In genomic region chr10:71400818-71401646, GRCm38 (mm10) we compare ENCODE assay signal across 8 mouse cellular contexts. TPM values are rescaled to one million over a fixed set of nuclear protein-coding genes. Genes with fewer than 3 reads are reported as not detected.
A peak's percentile ranks its signal among the peaks of the same experiment; 100 is the strongest.
DNase-seq lines count a peak whose midpoint lies in the region; ATAC-seq and TF ChIP-seq lines count a peak whose summit lies in the region.

No protein-coding gene starts in this region.

- DNase-seq in heart, adult 2 months, result no peak
- DNase-seq in heart, embryonic 10.5 days (ENCODE audit: low spot score), result no peak
- peak; percentile 30 to 52 for DNase-seq in right cerebral cortex, adult 2 months (ENCODE audit: low spot score in 2 of 2)
- no peak for DNase-seq in right cerebral cortex, postnatal 36 days (ENCODE audit: low spot score in 2 of 2)
- peak; percentile 81 for DNase-seq in brain, embryonic 14.5 days (ENCODE audit: low read depth)
- DNase-seq in retina, embryonic 14.5 days (ENCODE audit: low spot score), result peak; percentile 86
- DNase-seq in spleen, adult 18-20 months, result no peak

- H3K9me3 ChIP-seq in heart, embryonic 10.5 days, result no peaks in the 10 kb centered on the region

- H3K27ac ChIP-seq in heart, adult 2 months, result no peak overlapping the region
- H3K27ac ChIP-seq in heart, embryonic 10.5 days, result no peak overlapping the region

- no peaks in the 10 kb centered on the region for H3K4me1 ChIP-seq in heart, adult 2 months (ENCODE audit: control insufficient read depth, insufficient read depth, low read length)
- H3K4me1 ChIP-seq in heart, embryonic 10.5 days, result no peaks in the 10 kb centered on the region

- H3K9ac ChIP-seq in heart, adult 2 months (ENCODE audit: low read depth, low read length), result no peak overlapping the region

- intact Hi-C loops in heart, adult 2 months (cut with DNase I), result loop anchor here (1.0 kb wide), 1 partner anchor 74 kb away; no protein-coding TSS in a partner anchor

- peaks cover 1% of the 10 kb centered on the region; the same call in 1 of the 2 replicates for H3K27me3 ChIP-seq in heart, adult 2 months (ENCODE audit: control insufficient read depth, insufficient read depth, low read length)
- no peaks in the 10 kb centered on the region for H3K27me3 ChIP-seq in heart, embryonic 10.5 days (ENCODE audit: insufficient read depth, poor library complexity, severe bottlenecking)

- WGBS in heart, adult 2 months, result 64% methylated on average over 13 of the region's 13 CpGs
- WGBS in heart, embryonic 10.5 days, result 68% methylated on average over 13 of the region's 13 CpGs

- H3K36me3 ChIP-seq in heart, adult 2 months (ENCODE audit: control insufficient read depth, insufficient read depth, low read length), result no peaks in the 10 kb centered on the region
- H3K36me3 ChIP-seq in heart, embryonic 10.5 days, result no peaks in the 10 kb centered on the region

- no peak for TF ChIP-seq POLR2A in heart, adult 2 months (IDR thresholded peaks at IDR 0.05; ENCODE audit: insufficient read depth, low read depth, low read length)
- no peak for TF ChIP-seq POLR2A in brain, embryonic 14.5 days (IDR thresholded peaks at IDR 0.05; ENCODE audit: borderline replicate concordance, extremely low read depth, insufficient read depth, insufficient read length, poor library complexity, severe bottlenecking)

- no peaks in the 10 kb centered on the region for H3K79me2 ChIP-seq in heart, adult 2 months (replicated peaks; ENCODE audit: control insufficient read depth, insufficient read depth, low read length)

- TF ChIP-seq EP300 in heart, adult 2 months (IDR thresholded peaks at IDR 0.05; ENCODE audit: insufficient read depth, low read depth, low read length), result no peak

- H3K4me3 ChIP-seq in heart, adult 2 months, result no peak overlapping the region
- no peak overlapping the region for H3K4me3 ChIP-seq in heart, embryonic 10.5 days

- ATAC-seq in hematopoietic stem cell, adult 5-6 weeks (replicated peaks in 1 of 2; ENCODE audit: insufficient read depth in 1 of 2, low FRiP score in 2 of 2, low TSS enrichment in 1 of 2, low read depth in 1 of 2, poor library complexity in 2 of 2, severe bottlenecking in 2 of 2), result peak; percentile 45 to 77; a peak in 2 of 4 replicates

- peak; percentile 98; the same call in 1 of the 2 replicates for TF ChIP-seq CTCF in heart, adult 2 months (IDR thresholded peaks at IDR 0.05)
- TF ChIP-seq CTCF in brain, embryonic 14.5 days (IDR thresholded peaks at IDR 0.05; ENCODE audit: borderline replicate concordance, extremely low read depth, insufficient read depth, insufficient read length), result peak; percentile 55; the same call in 1 of the 2 replicates

RNA-seq across cellular contexts. Expression of gene Ipmk, which starts 53.5 kb away (rescaled TPM):
- total RNA-seq in heart, adult 2 months (2021), result 10 to 100 TPM; 12.6 to 17.9 TPM
- 5.0 and 8.5 TPM in 2 replicates for polyA plus RNA-seq in heart, adult 2 months (2012; rRNA removed)
- polyA plus RNA-seq in heart, embryonic 10.5 days (2016; fragmentation: Nextera tagmentation; extraction: Ambion mirVana), result 10.6 and 11.7 TPM in 2 replicates
- polyA plus RNA-seq in brain, embryonic 14.5 days (2012; rRNA removed), result 15.6 and 20.5 TPM in 2 replicates
- total RNA-seq in hematopoietic stem cell, adult 5-6 weeks (2017), result 18.0 and 19.2 TPM in 2 replicates

RNA-seq across cellular contexts. Expression of gene Cisd1, which starts 56.3 kb away (rescaled TPM):
- total RNA-seq in heart, adult 2 months (2021), result 100 to 1,000 TPM; 295 to 338 TPM
- polyA plus RNA-seq in heart, adult 2 months (2012; rRNA removed), result 203 and 212 TPM in 2 replicates
- polyA plus RNA-seq in heart, embryonic 10.5 days (2016; fragmentation: Nextera tagmentation; extraction: Ambion mirVana), result 127 and 162 TPM in 2 replicates
- polyA plus RNA-seq in brain, embryonic 14.5 days (2012; rRNA removed), result 98.2 and 110 TPM in 2 replicates
- total RNA-seq in hematopoietic stem cell, adult 5-6 weeks (2017), result 16.9 and 21.0 TPM in 2 replicates

Comparison
In these comparisons a context has a peak if more than half of its experiments do, and no peak if none do; other contexts are left out.
1. DNase-seq: peak in right cerebral cortex, adult 2 months (2 of 2), brain, embryonic 14.5 days (single experiment) and retina, embryonic 14.5 days (single experiment); none in heart, adult 2 months (0 of 2), heart, embryonic 10.5 days (single experiment), right cerebral cortex, postnatal 36 days (0 of 2) and spleen, adult 18-20 months (0 of 2).